Mouse (Mus musculus) ES-E14 (cell line): ENCODE measurements around the gene Apod.

Experiments used
- CHD2 ChIP-seq: IDR thresholded peaks from 2 replicates; pipeline ENCODE4 v1.6.1; 2014; ENCODE audit warnings: mild to moderate bottlenecking, low read depth, low read length, inconsistent platforms
- HCFC1 ChIP-seq: IDR thresholded peaks from 2 replicates; pipeline ENCODE4 v1.6.1; 2012; ENCODE audit warnings: low read length, inconsistent platforms, borderline replicate concordance; ENCODE audit not compliant: insufficient read depth
- MAFK ChIP-seq: IDR thresholded peaks from 2 replicates; pipeline ENCODE4 v1.6.1; 2014; ENCODE audit warnings: mild to moderate bottlenecking, low read depth, low read length, inconsistent platforms; ENCODE audit not compliant: insufficient read depth

- no peak for TF ChIP-seq CHD2
- TF ChIP-seq HCFC1, result no peak
- TF ChIP-seq MAFK, result no peak
These were observed 24.3 kb downstream of the Apod start for GRCm38 (mm10) chr16:31290281-31290680.
